Mouse (Mus musculus): ENCODE data around the gene Pdzd8. TPM values are rescaled to one million over a fixed set of nuclear protein-coding genes. Genes with fewer than 3 reads are reported as not detected.

Pdzd8 gene
- total RNA-seq, 2 experiments from 2014 or later, result 12.2 to 12.7 TPM

DNA sequence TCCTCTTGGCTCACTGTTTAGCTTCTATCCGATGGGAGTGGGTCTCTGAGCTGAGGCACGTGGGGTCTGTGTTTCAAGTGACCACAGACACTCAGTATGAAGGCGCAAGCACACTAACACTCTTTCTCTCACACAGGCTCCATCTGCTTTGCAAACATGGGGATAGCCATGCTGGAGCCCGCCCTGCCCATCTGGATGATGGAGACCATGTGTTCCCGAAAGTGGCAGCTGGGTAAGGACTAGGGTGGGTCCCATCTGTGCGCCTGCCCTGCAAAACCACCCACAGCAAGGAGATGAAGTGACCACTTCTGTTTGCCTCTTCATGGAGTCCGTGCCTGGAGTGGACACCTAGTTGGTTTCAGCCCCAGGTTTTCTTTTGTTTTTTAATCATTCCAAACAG, 69.2 kb downstream of the Pdzd8 start:
- no peak for DNase-seq

GRCm38 (mm10) chr19:59273190-59273589, 72.4 kb downstream of the Pdzd8 start:
- DNase-seq, result no peak

DNA sequence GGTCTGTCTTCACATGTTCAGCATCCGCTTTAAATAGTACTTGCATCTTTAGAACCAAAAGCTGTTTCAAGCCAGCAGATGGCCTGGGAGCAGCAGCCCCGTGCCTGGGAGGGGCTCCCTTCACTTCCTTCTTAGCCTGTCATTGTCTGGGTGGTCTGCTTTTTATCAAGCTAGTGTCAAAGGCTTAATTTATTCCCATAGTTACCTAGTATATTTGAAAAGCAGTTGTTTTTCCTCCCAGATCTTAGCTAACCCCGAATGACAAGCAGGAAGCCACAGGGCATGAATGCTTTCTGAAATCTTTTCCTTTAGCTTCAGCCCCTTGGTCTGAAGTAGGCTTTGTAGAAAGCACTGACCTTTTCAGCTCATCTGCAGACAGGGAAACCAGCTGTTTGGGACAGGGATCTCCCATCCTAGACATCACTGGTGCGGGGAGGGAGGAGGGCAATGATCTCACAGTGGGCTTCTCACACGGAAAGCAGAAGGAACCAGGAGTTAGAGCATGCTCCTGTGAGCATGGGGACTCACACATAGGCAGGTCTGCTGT, 78.1 kb downstream of the Pdzd8 start:
- no peak for DNase-seq

- no peak for DNase-seq
These were observed 79.7 kb downstream of the Pdzd8 start for GRCm38 (mm10) chr19:59265907-59266306.

GRCm38 (mm10) chr19:59264838-59265532, 80.6 kb downstream of the Pdzd8 start:
- DNase-seq, result no peak

DNA sequence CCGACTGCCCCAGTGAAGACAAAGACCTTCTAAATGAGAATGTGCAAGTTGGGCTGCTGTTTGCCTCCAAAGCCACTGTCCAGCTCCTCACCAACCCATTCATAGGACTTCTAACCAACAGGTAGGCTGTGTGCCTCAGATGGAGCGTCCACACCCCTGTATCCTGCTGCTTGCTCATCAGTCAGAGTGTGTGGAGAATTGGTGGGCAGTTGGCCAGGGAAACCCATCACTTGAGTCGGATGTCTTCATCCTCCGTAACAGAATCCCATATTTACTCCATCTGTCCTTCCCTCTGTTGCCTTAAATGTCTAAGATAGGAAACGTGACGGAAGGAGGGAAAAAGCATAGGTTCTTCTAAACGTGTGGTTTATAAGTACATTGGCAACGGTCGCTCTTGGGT, 82.4 kb downstream of the Pdzd8 start:
- no peak for DNase-seq

GRCm38 (mm10) chr19:59261604-59262003, 84.0 kb downstream of the Pdzd8 start:
- DNase-seq, result no peak

GRCm38 (mm10) chr19:59260718-59261442, 84.7 kb downstream of the Pdzd8 start, which contains the start of gene Slc18a2:
TSS of gene Slc18a2 (plus strand) at chr19:59260896.
- no peak for DNase-seq

- no peak for DNase-seq
These were observed 85.9 kb downstream of the Pdzd8 start for GRCm38 (mm10) chr19:59259633-59260032.

GRCm38 (mm10) chr19:59252651-59253050, 92.9 kb downstream of the Pdzd8 start:
- no peak for DNase-seq

DNA sequence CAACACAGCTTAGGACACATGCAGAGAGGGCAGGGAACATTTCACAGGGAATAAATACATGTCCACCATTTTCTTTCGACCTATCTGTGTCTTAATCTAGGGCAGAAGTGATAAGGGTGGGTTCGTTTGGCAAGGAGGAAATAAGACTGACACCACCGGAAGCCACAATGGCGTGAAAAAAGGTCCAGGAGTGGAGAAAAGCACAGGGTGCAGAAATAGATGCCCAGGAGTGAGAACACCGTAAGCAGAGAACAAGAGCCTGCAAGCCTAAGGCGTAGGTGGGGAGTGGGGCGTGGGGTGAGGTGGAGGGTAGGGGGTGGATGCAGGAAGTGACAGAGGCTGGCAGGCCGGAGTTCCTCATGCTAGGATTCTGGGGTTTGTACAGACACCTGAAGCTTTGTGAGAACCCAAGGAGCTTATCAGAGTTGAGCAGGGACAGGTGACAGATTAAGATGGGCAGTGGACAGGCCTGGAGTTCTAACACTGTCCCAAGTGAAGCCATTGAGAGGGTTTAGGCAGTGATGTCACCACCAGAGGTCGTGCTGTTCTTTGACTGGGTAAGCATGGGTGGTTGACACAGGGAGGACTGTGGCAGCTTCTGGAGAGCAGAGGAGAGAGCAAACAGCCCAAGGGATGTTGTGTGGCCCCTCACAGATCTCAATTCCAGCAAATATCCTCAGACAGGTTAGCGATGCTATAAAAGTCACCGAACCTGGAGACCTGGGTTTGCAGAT, 96.9 kb downstream of the Pdzd8 start:
- no peak for DNase-seq

- no peak for DNase-seq
These were observed 97.4 kb downstream of the Pdzd8 start for GRCm38 (mm10) chr19:59248144-59248543.

Other genes starting within 250 kb of the Pdzd8 start
- not detected for gene Vax1, start 175.7 kb downstream of the Pdzd8 start, total RNA-seq (2021)
- gene Kcnk18, start 126.6 kb downstream of the Pdzd8 start, total RNA-seq (2021), result not detected
- under 1 TPM; 0.13 to 0.15 TPM for gene Slc18a2, start 84.9 kb downstream of the Pdzd8 start, total RNA-seq (2021)
- 100 to 1,000 TPM; 272 to 318 TPM for gene Rps12-ps3, start 23.5 kb downstream of the Pdzd8 start, total RNA-seq (2021)
- gene Emx2, start 112.6 kb upstream of the Pdzd8 start, total RNA-seq (2021), result 1 to 10 TPM; 1.4 TPM

Measured in gastrocnemius, postnatal 25 days (tissue).